Mouse (Mus musculus) C2C12 (cell line): ENCODE data around the gene Abcc6.

ENCODE experiments used
- CTCF ChIP-seq: IDR thresholded peaks from one replicate; pipeline ENCODE4 v1.5.1; 2011; ENCODE audit not compliant: control insufficient read depth, insufficient read depth, insufficient read length
- USF1 ChIP-seq: IDR thresholded peaks from one replicate; pipeline ENCODE4 v1.6.1; 2011; ENCODE audit warnings: low read depth, mild to moderate bottlenecking, control low read depth, moderate library complexity

DNA sequence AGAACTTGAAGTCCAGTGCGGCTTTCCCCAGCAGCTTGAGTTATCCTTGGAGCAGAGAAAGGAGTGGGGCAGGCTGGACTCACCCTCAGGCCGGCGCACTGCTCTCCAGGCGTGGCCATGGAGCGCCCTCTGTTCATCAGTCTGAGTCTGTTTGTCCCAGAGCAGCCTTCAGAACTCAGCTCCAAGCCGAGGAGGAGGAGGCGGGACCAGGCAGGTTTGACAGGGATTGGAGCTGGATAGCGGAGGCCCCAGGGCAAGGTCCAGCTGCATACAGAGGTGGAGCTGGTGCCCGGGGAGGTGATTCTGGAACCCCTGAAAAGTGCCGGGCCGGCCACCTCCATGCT, at the start of gene Abcc6:
- TF ChIP-seq CTCF = no peak
- no peak for TF ChIP-seq USF1
